8 mouse cellular contexts compared by ENCODE assay signal in the genomic region with DNA sequence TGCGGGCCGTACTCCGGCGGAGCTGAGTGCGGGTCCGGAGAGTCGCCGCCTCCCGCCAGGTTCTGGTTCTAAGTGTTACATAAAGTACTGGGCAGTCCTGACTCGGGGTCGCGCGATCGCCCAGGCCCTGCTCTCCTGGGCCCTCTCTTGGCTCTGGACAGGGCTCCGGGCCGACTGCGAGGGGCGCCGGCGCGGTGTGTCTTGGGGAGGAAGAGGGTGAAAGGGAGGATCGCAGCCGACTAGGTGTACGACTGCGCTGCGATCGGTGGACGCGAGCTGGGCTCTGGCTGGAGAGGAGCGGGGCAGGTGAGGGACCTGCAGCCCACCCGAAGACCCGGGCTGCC. TPM values are rescaled to one million over a fixed set of nuclear protein-coding genes. Genes with fewer than 3 reads are reported as not detected.
DNase-seq lines count a peak whose midpoint lies in the region; ATAC-seq and TF ChIP-seq lines count a peak whose summit lies in the region.

No protein-coding gene starts in this region.

- H3K9ac ChIP-seq in ES-E14 (ENCODE audit: insufficient read depth, low read depth, low read length, poor library complexity, severe bottlenecking): peak overlapping the region; percentile 84
- peak overlapping the region; percentile 95 for H3K9ac ChIP-seq in limb, embryonic 12.5 days (replicated peaks)

- peaks cover 6 to 7% of the 10 kb centered on the region in 2 experiments; a peak in 1 of 4 replicates for H3K4me1 ChIP-seq in ES-E14 (ENCODE audit: control insufficient read depth in 2 of 2, insufficient read depth in 2 of 2, low read length in 2 of 2, poor library complexity in 1 of 2)
- peaks cover 55% of the 10 kb centered on the region for H3K4me1 ChIP-seq in erythroblast, embryonic 14.5 days (ENCODE audit: control insufficient read depth)
- H3K4me1 ChIP-seq in limb, embryonic 12.5 days (replicated peaks): peaks cover 27% of the 10 kb centered on the region
- H3K4me1 ChIP-seq in olfactory bulb, adult 2 months (ENCODE audit: control insufficient read depth, insufficient read depth, low read length): peaks cover 2% of the 10 kb centered on the region; the same call in 1 of the 2 replicates

- no peak for TF ChIP-seq CTCF in olfactory bulb, adult 2 months (IDR thresholded peaks at IDR 0.05; ENCODE audit: insufficient read depth, low read depth, low read length)

- no peaks in the 10 kb centered on the region for H3K27me3 ChIP-seq in erythroblast, embryonic 14.5 days (ENCODE audit: control insufficient read depth)
- no peaks in the 10 kb centered on the region for H3K27me3 ChIP-seq in limb, embryonic 12.5 days

- H3K4me2 ChIP-seq in limb, embryonic 12.5 days: peak overlapping the region; percentile 70

- WGBS in limb, embryonic 12.5 days: under 1% methylated on average over 32 of the region's 32 CpGs
- under 1% methylated on average over 32 of the region's 32 CpGs for WGBS in olfactory bulb, adult 2 months

- no peak for TF ChIP-seq POLR2A in olfactory bulb, adult 2 months (IDR thresholded peaks at IDR 0.05; ENCODE audit: insufficient read depth, low read depth, low read length)

- H3K4me3 ChIP-seq in ES-E14 (ENCODE audit: insufficient read depth in 1 of 2, low read depth in 1 of 2, low read length in 2 of 2, poor library complexity in 1 of 2, severe bottlenecking in 1 of 2): peak overlapping the region; percentile 78 to 92
- H3K4me3 ChIP-seq in erythroblast, embryonic 14.5 days (replicated peaks): peak overlapping the region; percentile 87
- H3K4me3 ChIP-seq in limb, embryonic 12.5 days (replicated peaks): peak overlapping the region; percentile 97
- H3K4me3 ChIP-seq in olfactory bulb, adult 2 months (ENCODE audit: insufficient read depth, low read depth, low read length): peak overlapping the region; percentile 65

- peaks cover 11% of the 10 kb centered on the region for H3K36me3 ChIP-seq in ES-E14 (ENCODE audit: control insufficient read depth, insufficient read depth, low read length, poor library complexity, severe bottlenecking)
- peaks cover 25% of the 10 kb centered on the region for H3K36me3 ChIP-seq in erythroblast, embryonic 14.5 days (ENCODE audit: control insufficient read depth)
- H3K36me3 ChIP-seq in limb, embryonic 12.5 days: peaks cover 14% of the 10 kb centered on the region

- H3K9me3 ChIP-seq in ES-E14 (ENCODE audit: control insufficient read depth, insufficient read depth, low read depth, low read length): no peaks in the 10 kb centered on the region
- no peaks in the 10 kb centered on the region for H3K9me3 ChIP-seq in erythroblast, embryonic 14.5 days (ENCODE audit: control insufficient read depth, low read length)
- no peaks in the 10 kb centered on the region for H3K9me3 ChIP-seq in limb, embryonic 12.5 days

- peak overlapping the region; percentile 85 for H3K27ac ChIP-seq in ES-E14 (ENCODE audit: insufficient read depth, low read depth, low read length, poor library complexity, severe bottlenecking)
- peak overlapping the region; percentile 99 for H3K27ac ChIP-seq in limb, embryonic 12.5 days
- H3K27ac ChIP-seq in olfactory bulb, adult 2 months (ENCODE audit: insufficient read depth, low read depth, low read length): peak overlapping the region; percentile 47

- in situ Hi-C loops in ES-E14 (cut with MboI; ENCODE audit: low sequenced_read_pairs in 2 of 2, unreplicated experiment in 2 of 2): loop anchor here in 1 of 2 experiments (10.0 kb wide), 1 partner anchor 147 kb away; a partner anchor contains a TSS

- DNase-seq in kidney, adult 11 months: peak; percentile 62
- DNase-seq in kidney, postnatal 10 days: no peak
- no peak for DNase-seq in ES-E14 (ENCODE audit: low read depth, low spot score)
- DNase-seq in B cell, adult 2 months: no peak
- no peak for DNase-seq in thymus, postnatal 36 days

- ATAC-seq in limb, embryonic 12.5 days (ENCODE audit: insufficient number of reproducible peaks, insufficient read depth, low FRiP score, low TSS enrichment, low read depth): peak; percentile 0; the same call in 1 of the 2 replicates

TF ChIP-seq in ES-E14, 5 proteins besides CTCF, POLR2A, EP300 and RAD21:
- no peak for TF ChIP-seq CHD2 (IDR thresholded peaks at IDR 0.05; ENCODE audit: low read depth, low read length)
- TF ChIP-seq ZNF384 (IDR thresholded peaks at IDR 0.05; ENCODE audit: low read depth, low read length): no peak
- TF ChIP-seq MAFK (IDR thresholded peaks at IDR 0.05; ENCODE audit: insufficient read depth, low read depth, low read length): no peak
- no peak for TF ChIP-seq HCFC1 (IDR thresholded peaks at IDR 0.05; ENCODE audit: borderline replicate concordance, insufficient read depth, low read length)
- no peak for TF ChIP-seq ZC3H11A (IDR thresholded peaks at IDR 0.05; ENCODE audit: borderline replicate concordance, low read depth, low read length)

RNA-seq across cellular contexts. Expression of a gene that starts 2.0 kb away (rescaled TPM):
- 34.7 and 37.9 TPM in 2 replicates for total RNA-seq in ES-E14 (2012; rRNA removed)
- polyA plus RNA-seq in erythroblast, embryonic 14.5 days (2012): 3.2 and 4.3 TPM in 2 replicates
- polyA plus RNA-seq in limb, embryonic 12.5 days (2016; fragmentation: Nextera tagmentation; extraction: Ambion mirVana): 46.5 and 50.4 TPM in 2 replicates
- polyA plus RNA-seq in olfactory bulb, adult 2 months (2012; ENCODE audit: insufficient read depth, insufficient read length, low replicate concordance, missing spikeins): not detected in 2 replicates

RNA-seq across cellular contexts. Expression of a gene that starts 6.8 kb away (rescaled TPM):
- 34.6 and 50.5 TPM in 2 replicates for total RNA-seq in ES-E14 (2012; rRNA removed)
- polyA plus RNA-seq in erythroblast, embryonic 14.5 days (2012): 2.0 and 2.3 TPM in 2 replicates
- polyA plus RNA-seq in limb, embryonic 12.5 days (2016; fragmentation: Nextera tagmentation; extraction: Ambion mirVana): 20.6 and 21.6 TPM in 2 replicates
- polyA plus RNA-seq in olfactory bulb, adult 2 months (2012; ENCODE audit: insufficient read depth, insufficient read length, low replicate concordance, missing spikeins): not detected in 2 replicates

Comparison
In these comparisons a context has a peak if more than half of its experiments do, and no peak if none do; other contexts are left out.
1. H3K27ac ChIP-seq: peak in every context shown above with its lines; median percentile 99 in limb, embryonic 12.5 days; 85 in ES-E14; 47 in olfactory bulb, adult 2 months.